Mouse (Mus musculus): ENCODE data around the gene Pou4f1.

GRCm38 (mm10) chr14:104461286-104462240 is 6.2 kb downstream of the Pou4f1 start:
- TF ChIP-seq CTCF (IDR thresholded peaks at IDR 0.05; ENCODE audit: control insufficient read depth, insufficient read depth, insufficient replicate concordance, low read depth, low read length) (no peak), POLR2A (IDR thresholded peaks at IDR 0.05; ENCODE audit: control insufficient read depth, low read depth, low read length) (no peak)
